Mouse (Mus musculus): Measurements from ENCODE around the gene Klhl42. TPM values are rescaled to one million over a fixed set of nuclear protein-coding genes. Genes with fewer than 3 reads are reported as not detected.

Gene Klhl42
- polyA plus RNA-seq, 1 experiment from 2014 or later, result 7.5 TPM

GRCm38 (mm10) chr6:147090191-147090590 is 988 bp upstream of the Klhl42 start:
- Histone ChIP-seq H3K9ac (replicated peaks) (no peak overlapping the region; the same call in 1 of the 2 replicates), H3K9me3 (replicated peaks) (no peaks in the 10 kb centered on the region), H3K27ac (replicated peaks) (peak overlapping the region; percentile 93), H3K4me2 (peak overlapping the region; percentile 93), H3K4me1 (peaks cover 46% of the 10 kb centered on the region), H3K27me3 (replicated peaks) (no peaks in the 10 kb centered on the region), H3K36me3 (no peaks in the 10 kb centered on the region), H3K4me3 (replicated peaks) (peak overlapping the region; percentile 89)
- WGBS, result 70% methylated on average over 5 of the region's 5 CpGs
- no peak for ATAC-seq (ENCODE audit: low FRiP score)

GRCm38 (mm10) chr6:147092136-147092535 is 957 bp downstream of the Klhl42 start:
- H3K4me1 ChIP-seq, result peaks cover 43% of the 10 kb centered on the region
- 0 out of 2 replicates have a peak, but pooled peaks cover 6% of the 10 kb centered on the region for H3K36me3 ChIP-seq
- peak overlapping the region; percentile 93 for H3K27ac ChIP-seq (replicated peaks)
- H3K4me2 ChIP-seq, result peak overlapping the region; percentile 93
- 2% methylated on average over 15 of the region's 15 CpGs for WGBS
- ATAC-seq (ENCODE audit: low FRiP score), result peak; percentile 37
- peak overlapping the region; percentile 93 for H3K9ac ChIP-seq (replicated peaks)
- H3K4me3 ChIP-seq (replicated peaks), result peak overlapping the region; percentile 89
- H3K9me3 ChIP-seq (replicated peaks), result no peaks in the 10 kb centered on the region
- H3K27me3 ChIP-seq (replicated peaks), result no peaks in the 10 kb centered on the region

DNA sequence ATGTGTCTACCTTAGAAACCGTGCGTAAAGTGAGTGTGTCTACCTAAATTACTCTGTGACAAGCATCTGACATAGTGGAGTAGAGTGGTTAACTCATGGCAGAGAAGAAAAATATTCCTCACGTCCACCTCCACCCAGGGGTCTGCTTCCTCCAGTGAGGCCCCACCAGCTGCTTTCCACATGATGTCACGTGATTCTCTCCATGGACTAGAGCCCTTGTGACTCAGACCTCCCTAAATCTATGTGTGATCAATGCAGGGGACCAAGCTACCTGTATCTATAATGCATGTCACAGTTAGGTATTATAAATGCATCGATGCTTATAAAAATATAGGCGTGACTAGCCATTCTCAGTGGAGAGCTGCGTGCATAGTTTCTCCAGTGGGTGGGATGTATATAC is 3.6 kb downstream of the Klhl42 start:
- Histone ChIP-seq H3K4me1 (peaks cover 58% of the 10 kb centered on the region), H3K27me3 (replicated peaks) (no peaks in the 10 kb centered on the region), H3K27ac (replicated peaks) (no peak overlapping the region), H3K4me2 (peak overlapping the region; percentile 29; the same call in 1 of the 2 replicates), H3K36me3 (0 out of 2 replicates have a peak, but pooled peaks cover 6% of the 10 kb centered on the region), H3K9me3 (replicated peaks) (no peaks in the 10 kb centered on the region), H3K4me3 (replicated peaks) (no peak overlapping the region), H3K9ac (replicated peaks) (no peak overlapping the region)
- WGBS, result 81% methylated on average over 7 of the region's 7 CpGs
- ATAC-seq (ENCODE audit: low FRiP score), result no peak

GRCm38 (mm10) chr6:147096109-147096508 is 4.9 kb downstream of the Klhl42 start:
- H3K27ac ChIP-seq (replicated peaks), result no peak overlapping the region
- H3K9me3 ChIP-seq (replicated peaks), result no peaks in the 10 kb centered on the region
- ATAC-seq (ENCODE audit: low FRiP score), result no peak
- 0 out of 2 replicates have a peak, but pooled peaks cover 6% of the 10 kb centered on the region for H3K36me3 ChIP-seq
- no peak overlapping the region for H3K9ac ChIP-seq (replicated peaks)
- no peaks in the 10 kb centered on the region for H3K27me3 ChIP-seq (replicated peaks)
- 92% methylated on average over 4 of the region's 4 CpGs for WGBS
- no peak overlapping the region for H3K4me3 ChIP-seq (replicated peaks)
- peaks cover 50% of the 10 kb centered on the region for H3K4me1 ChIP-seq
- H3K4me2 ChIP-seq, result no peak overlapping the region

DNA sequence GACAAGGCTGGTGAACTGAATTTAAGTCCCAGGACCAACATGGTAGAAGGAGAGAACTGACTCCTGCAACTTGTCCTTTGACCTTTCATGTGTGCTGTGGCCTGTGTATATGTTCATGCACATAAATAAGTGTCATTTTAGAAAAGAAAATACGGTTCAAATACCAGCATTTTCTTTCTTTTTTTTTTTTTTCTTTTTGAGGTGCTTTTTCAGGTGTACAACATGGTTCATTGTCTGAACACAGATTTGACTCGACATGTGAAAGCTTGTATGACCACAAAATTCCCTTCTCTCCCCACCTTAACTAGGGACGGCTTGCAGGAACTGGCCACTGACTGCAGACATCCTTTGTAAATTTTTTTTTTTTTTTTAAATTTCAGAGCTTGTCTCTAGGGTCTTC is 5.8 kb downstream of the Klhl42 start:
- H3K36me3 ChIP-seq, result peaks cover 6% of the 10 kb centered on the region; the same call in 1 of the 2 replicates
- no peaks in the 10 kb centered on the region for H3K27me3 ChIP-seq (replicated peaks)
- H3K9ac ChIP-seq (replicated peaks), result no peak overlapping the region
- no peak overlapping the region for H3K27ac ChIP-seq (replicated peaks)
- no peak for ATAC-seq (ENCODE audit: low FRiP score)
- no peak overlapping the region for H3K4me3 ChIP-seq (replicated peaks)
- no peaks in the 10 kb centered on the region for H3K9me3 ChIP-seq (replicated peaks)
- H3K4me1 ChIP-seq, result peaks cover 52% of the 10 kb centered on the region
- H3K4me2 ChIP-seq, result no peak overlapping the region
- 83% methylated on average over 3 of the region's 3 CpGs for WGBS

- peaks cover 11% of the 10 kb centered on the region for H3K36me3 ChIP-seq
- no peak for ATAC-seq (ENCODE audit: low FRiP score)
- no peak overlapping the region for H3K9ac ChIP-seq (replicated peaks)
- H3K4me1 ChIP-seq, result peaks cover 48% of the 10 kb centered on the region
- H3K9me3 ChIP-seq (replicated peaks), result no peaks in the 10 kb centered on the region
- no peak overlapping the region for H3K27ac ChIP-seq (replicated peaks)
- WGBS, result 60% methylated on average over 8 of the region's 8 CpGs
- no peak overlapping the region for H3K4me3 ChIP-seq (replicated peaks)
- no peak overlapping the region for H3K4me2 ChIP-seq
- H3K27me3 ChIP-seq (replicated peaks), result no peaks in the 10 kb centered on the region
These were observed 6.3 kb downstream of the Klhl42 start for GRCm38 (mm10) chr6:147097346-147097929.

GRCm38 (mm10) chr6:147099458-147100277 is 8.5 kb downstream of the Klhl42 start:
- Histone ChIP-seq H3K27ac (replicated peaks) (no peak overlapping the region), H3K4me1 (peaks cover 29% of the 10 kb centered on the region), H3K27me3 (replicated peaks) (no peaks in the 10 kb centered on the region), H3K36me3 (peaks cover 19% of the 10 kb centered on the region), H3K9ac (replicated peaks) (no peak overlapping the region), H3K4me2 (no peak overlapping the region), H3K4me3 (replicated peaks) (no peak overlapping the region), H3K9me3 (replicated peaks) (no peaks in the 10 kb centered on the region)
- WGBS, result 74% methylated on average over 19 of the region's 19 CpGs
- ATAC-seq (ENCODE audit: low FRiP score), result no peak

- H3K4me1 ChIP-seq, result peaks cover 20% of the 10 kb centered on the region
- no peaks in the 10 kb centered on the region for H3K9me3 ChIP-seq (replicated peaks)
- no peak overlapping the region for H3K9ac ChIP-seq (replicated peaks)
- H3K4me2 ChIP-seq, result no peak overlapping the region
- no peak overlapping the region for H3K4me3 ChIP-seq (replicated peaks)
- H3K36me3 ChIP-seq, result peaks cover 30% of the 10 kb centered on the region
- no peak overlapping the region for H3K27ac ChIP-seq (replicated peaks)
- no peak for ATAC-seq (ENCODE audit: low FRiP score)
- no peaks in the 10 kb centered on the region for H3K27me3 ChIP-seq (replicated peaks)
- WGBS, result 93% methylated on average over 3 of the region's 3 CpGs
These were observed 11.1 kb downstream of the Klhl42 start for GRCm38 (mm10) chr6:147102293-147102692.

DNA sequence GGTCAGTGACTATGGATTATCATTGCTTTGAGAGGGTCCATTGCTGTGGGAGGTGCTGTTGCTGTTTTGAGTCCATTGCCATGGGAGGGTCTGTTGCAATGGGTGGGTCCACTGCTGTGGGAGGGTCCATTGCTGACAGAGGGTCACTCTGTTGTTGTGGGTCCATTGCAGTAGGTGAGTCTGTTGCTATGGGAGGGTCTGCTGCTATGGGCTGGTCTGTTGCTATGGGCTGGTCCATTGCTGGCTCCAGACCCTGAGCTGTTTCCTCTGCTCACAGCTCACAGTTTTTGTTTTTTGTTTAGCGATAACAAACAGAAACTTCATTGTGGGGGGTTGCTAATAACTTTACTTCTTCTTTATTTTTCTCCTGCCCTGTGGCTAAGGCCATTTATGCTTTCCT is 14.3 kb downstream of the Klhl42 start:
- H3K27me3 ChIP-seq (replicated peaks), result no peaks in the 10 kb centered on the region
- no peak overlapping the region for H3K4me2 ChIP-seq
- H3K9ac ChIP-seq (replicated peaks), result no peak overlapping the region
- peaks cover 6% of the 10 kb centered on the region; the same call in 1 of the 2 replicates for H3K4me1 ChIP-seq
- no peak overlapping the region for H3K4me3 ChIP-seq (replicated peaks)
- no peak overlapping the region for H3K27ac ChIP-seq (replicated peaks)
- no peaks in the 10 kb centered on the region for H3K9me3 ChIP-seq (replicated peaks)
- H3K36me3 ChIP-seq, result peaks cover 58% of the 10 kb centered on the region
- WGBS, result 90% methylated on average over 1 of the region's 1 CpGs
- no peak for ATAC-seq (ENCODE audit: low FRiP score)

GRCm38 (mm10) chr6:147106716-147107115 is 15.5 kb downstream of the Klhl42 start:
- Histone ChIP-seq H3K27me3 (replicated peaks) (no peaks in the 10 kb centered on the region), H3K9ac (replicated peaks) (no peak overlapping the region), H3K9me3 (replicated peaks) (no peaks in the 10 kb centered on the region), H3K27ac (replicated peaks) (no peak overlapping the region), H3K4me2 (no peak overlapping the region), H3K36me3 (peaks cover 68% of the 10 kb centered on the region), H3K4me3 (replicated peaks) (no peak overlapping the region), H3K4me1 (no peaks in the 10 kb centered on the region)
- WGBS, result 96% methylated on average over 6 of the region's 6 CpGs
- ATAC-seq (ENCODE audit: low FRiP score), result no peak

- Histone ChIP-seq H3K9me3 (replicated peaks) (no peaks in the 10 kb centered on the region), H3K9ac (replicated peaks) (no peak overlapping the region), H3K4me2 (no peak overlapping the region), H3K4me3 (replicated peaks) (no peak overlapping the region), H3K36me3 (peaks cover 68% of the 10 kb centered on the region), H3K4me1 (no peaks in the 10 kb centered on the region), H3K27ac (replicated peaks) (no peak overlapping the region), H3K27me3 (replicated peaks) (no peaks in the 10 kb centered on the region)
- no peak for ATAC-seq (ENCODE audit: low FRiP score)
- 96% methylated on average over 7 of the region's 7 CpGs for WGBS
These were observed 18.1 kb downstream of the Klhl42 start for GRCm38 (mm10) chr6:147109283-147109682.

DNA sequence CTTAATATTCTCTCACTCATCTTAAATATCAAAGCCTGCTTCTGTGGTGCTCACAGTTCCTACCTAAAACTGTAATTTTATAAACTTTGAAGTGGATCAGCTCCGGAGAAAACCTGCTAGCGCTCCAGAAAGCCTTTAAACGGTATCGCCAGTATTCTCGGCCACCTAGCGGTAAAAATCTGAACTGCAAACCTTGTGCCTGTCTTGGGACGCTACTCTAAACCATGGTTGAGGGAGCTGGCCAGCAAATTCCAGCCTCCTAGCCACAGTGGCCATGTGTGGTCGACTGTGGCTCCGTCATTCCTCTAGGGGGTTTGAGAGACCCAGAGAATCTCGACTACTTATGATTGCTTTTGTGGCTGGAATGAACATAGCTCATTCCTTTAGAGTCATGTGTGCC is 25.4 kb downstream of the Klhl42 start:
- 9% methylated on average over 10 of the region's 10 CpGs for WGBS
- Histone ChIP-seq H3K9me3 (replicated peaks) (no peaks in the 10 kb centered on the region), H3K27me3 (replicated peaks) (no peaks in the 10 kb centered on the region), H3K36me3 (peaks cover 12% of the 10 kb centered on the region), H3K4me3 (replicated peaks) (no peak overlapping the region), H3K4me2 (no peak overlapping the region), H3K9ac (replicated peaks) (no peak overlapping the region), H3K4me1 (no peaks in the 10 kb centered on the region), H3K27ac (replicated peaks) (no peak overlapping the region)
- ATAC-seq (ENCODE audit: low FRiP score), result peak; percentile 72

Measured in neural tube, embryonic 15.5 days (tissue).